15 mouse cellular contexts compared by ENCODE assay signal in genomic region chr5:92205706-92206105, GRCm38 (mm10). TPM values are rescaled to one million over a fixed set of nuclear protein-coding genes. Genes with fewer than 3 reads are reported as not detected.
A peak's percentile ranks its signal among the peaks of the same experiment; 100 is the strongest.
DNase-seq lines count a peak whose midpoint lies in the region; ATAC-seq and TF ChIP-seq lines count a peak whose summit lies in the region.
"Had no signal": no experiment of that assay in that cellular context is flagged by ENCODE, and none has a peak within 500 bp of the region (broad histone marks: within the 10 kb centered on the region; RNA-seq: fewer than 3 reads in every experiment).

No protein-coding gene starts in this region.

- WGBS in intestine, embryonic 15.5 days = 70% methylated on average over 5 of the region's 5 CpGs

- H3K9ac ChIP-seq in intestine, embryonic 15.5 days = no peak overlapping the region
- H3K9ac ChIP-seq: hindbrain, embryonic 15.5 days; limb, embryonic 15.5 days had no signal

- H3K4me3 ChIP-seq in layer of hippocampus, adult 2 months = no peak overlapping the region
- H3K4me3 ChIP-seq in intestine, embryonic 15.5 days (replicated peaks) = no peak overlapping the region
- H3K4me3 ChIP-seq: hindbrain, embryonic 15.5 days; limb, embryonic 15.5 days had no signal

- no peak for ATAC-seq in intestine, embryonic 15.5 days

- H3K36me3 ChIP-seq in intestine, embryonic 15.5 days = peaks cover 11% of the 10 kb centered on the region

- H3K9me3 ChIP-seq in intestine, embryonic 15.5 days = no peaks in the 10 kb centered on the region
- H3K9me3 ChIP-seq: G1E; hindbrain, embryonic 15.5 days; limb, embryonic 15.5 days had no signal

- 0 out of 2 replicates have a peak overlapping the region, but pooled peaks have one; percentile 5 for H3K27ac ChIP-seq in layer of hippocampus, adult 2 months
- H3K27ac ChIP-seq in intestine, embryonic 15.5 days = no peak overlapping the region
- H3K27ac ChIP-seq: hindbrain, embryonic 15.5 days; limb, embryonic 15.5 days had no signal

- H3K4me1 ChIP-seq in intestine, embryonic 15.5 days (replicated peaks) = 0 out of 2 replicates have a peak, but pooled peaks cover 6% of the 10 kb centered on the region
- H3K4me1 ChIP-seq: hindbrain, embryonic 15.5 days; limb, embryonic 15.5 days had no signal

- DNase-seq in layer of hippocampus, adult 2 months (ENCODE audit: low spot score in 2 of 2) = no peak
- DNase-seq in layer of hippocampus, postnatal 25 days (ENCODE audit: extremely low spot score in 1 of 2, low spot score in 1 of 2) = no peak
- DNase-seq in adrenal gland, adult 8-10 months = peak; percentile 20
- peak; percentile 20 for DNase-seq in lung, postnatal 14 days
- DNase-seq in thymus, postnatal 36 days = no peak
- no peak for DNase-seq in left cerebral cortex, adult 8-10 months (ENCODE audit: low spot score in 2 of 2)
- DNase-seq: layer of hippocampus, postnatal 36 days; thymus, adult 18-20 months had no signal

- TF ChIP-seq CTCF in layer of hippocampus, adult 2 months (conservative IDR thresholded peaks at IDR 0.05) = no peak

- H3K4me2 ChIP-seq in intestine, embryonic 15.5 days (replicated peaks) = 0 out of 2 replicates have a peak overlapping the region, but pooled peaks have one; percentile 0
- H3K4me2 ChIP-seq: hindbrain, embryonic 15.5 days; limb, embryonic 15.5 days; midbrain, embryonic 11.5 days had no signal

- no peaks in the 10 kb centered on the region for H3K27me3 ChIP-seq in intestine, embryonic 15.5 days (replicated peaks)
- H3K27me3 ChIP-seq: hindbrain, embryonic 15.5 days; limb, embryonic 15.5 days had no signal

RNA-seq across cellular contexts. Expression of gene U90926, which starts 9.5 kb away (rescaled TPM):
- total RNA-seq in layer of hippocampus, adult 2 months (2021) = not detected
- total RNA-seq in layer of hippocampus, postnatal 25 days (2021) = not detected
- not detected for total RNA-seq in adrenal gland, adult 8-10 months (2022)
- not detected in 2 replicates for polyA plus RNA-seq in intestine, embryonic 15.5 days (2015; fragmentation: Nextera tagmentation; extraction: Ambion mirVana)
- total RNA-seq in left cerebral cortex, adult 8-10 months (2022) = not detected
- total RNA-seq: G1E; gastrocnemius, adult 8-10 months; layer of hippocampus, postnatal 36 days had no signal
- polyA plus RNA-seq: G1E; hindbrain, embryonic 15.5 days; limb, embryonic 15.5 days; midbrain, embryonic 11.5 days; neural tube, embryonic 14.5 days had no signal

RNA-seq across cellular contexts. Expression of gene Ppef2, which starts 50.4 kb away (rescaled TPM):
- total RNA-seq in layer of hippocampus, adult 2 months (2021) = 1 to 10 TPM; 1.0 to 1.1 TPM
- total RNA-seq in layer of hippocampus, postnatal 25 days (2021) = under 1 TPM in 1 of 2 experiments, not detected in 1; 0.79 TPM
- under 1 TPM in 2 of 4 experiments, not detected in 2; 0.31 to 0.55 TPM for total RNA-seq in adrenal gland, adult 8-10 months (2022)
- 0.39 and 0.59 TPM in 2 replicates for polyA plus RNA-seq in intestine, embryonic 15.5 days (2015; fragmentation: Nextera tagmentation; extraction: Ambion mirVana)
- total RNA-seq in left cerebral cortex, adult 8-10 months (2022) = 1 to 10 TPM in 1 of 4 experiments, under 1 TPM in 3; 0.53 to 1.1 (median 0.83) TPM
- polyA plus RNA-seq: G1E; midbrain, embryonic 11.5 days had no signal

Comparison
In these comparisons a context has a peak if more than half of its experiments do, and no peak if none do; other contexts are left out.
1. DNase-seq: peak in adrenal gland, adult 8-10 months (single experiment) and lung, postnatal 14 days (single experiment); none in layer of hippocampus, adult 2 months (0 of 2), layer of hippocampus, postnatal 25 days (0 of 2), thymus, postnatal 36 days (0 of 2) and left cerebral cortex, adult 8-10 months (0 of 2).